Mouse (Mus musculus): ENCODE data around the gene Bckdk. TPM values are rescaled to one million over a fixed set of nuclear protein-coding genes. Genes with fewer than 3 reads are reported as not detected.

The Bckdk gene
- polyA plus RNA-seq, 1 experiment from 2014 or later, result 166 TPM

DNA sequence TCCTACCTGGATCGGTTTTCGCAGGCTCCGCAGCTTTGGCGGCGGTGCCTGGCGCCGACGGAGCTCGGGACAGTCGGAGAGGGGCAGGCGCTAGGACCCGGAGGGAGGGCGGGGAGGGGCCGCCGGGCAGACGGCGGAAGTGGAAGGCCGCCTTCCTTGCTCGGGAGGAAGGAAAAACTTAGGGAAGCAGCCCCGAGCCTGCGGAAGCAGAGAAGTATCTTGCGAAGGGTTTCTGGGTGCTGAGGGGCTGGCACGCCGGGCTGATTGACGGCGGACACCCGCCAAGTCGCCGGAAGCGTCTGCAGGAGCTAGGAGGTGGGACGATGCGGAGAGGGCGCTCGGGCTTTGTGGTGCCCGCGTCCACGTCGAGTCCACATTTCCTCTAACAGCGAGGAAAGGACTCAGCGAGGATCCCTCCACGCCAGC, 27.8 kb upstream of the Bckdk start, which contains the start of gene Zfp646:
Zfp646 (plus strand) TSS at position 181 of the 426 bp plus-strand sequence.
- WGBS (ENCODE audit: insufficient replicate concordance), result under 1% methylated on average over 40 of the region's 41 CpGs
- peak; percentile 83 for ATAC-seq (replicated peaks; ENCODE audit: insufficient number of reproducible peaks, low FRiP score, low TSS enrichment)

DNA sequence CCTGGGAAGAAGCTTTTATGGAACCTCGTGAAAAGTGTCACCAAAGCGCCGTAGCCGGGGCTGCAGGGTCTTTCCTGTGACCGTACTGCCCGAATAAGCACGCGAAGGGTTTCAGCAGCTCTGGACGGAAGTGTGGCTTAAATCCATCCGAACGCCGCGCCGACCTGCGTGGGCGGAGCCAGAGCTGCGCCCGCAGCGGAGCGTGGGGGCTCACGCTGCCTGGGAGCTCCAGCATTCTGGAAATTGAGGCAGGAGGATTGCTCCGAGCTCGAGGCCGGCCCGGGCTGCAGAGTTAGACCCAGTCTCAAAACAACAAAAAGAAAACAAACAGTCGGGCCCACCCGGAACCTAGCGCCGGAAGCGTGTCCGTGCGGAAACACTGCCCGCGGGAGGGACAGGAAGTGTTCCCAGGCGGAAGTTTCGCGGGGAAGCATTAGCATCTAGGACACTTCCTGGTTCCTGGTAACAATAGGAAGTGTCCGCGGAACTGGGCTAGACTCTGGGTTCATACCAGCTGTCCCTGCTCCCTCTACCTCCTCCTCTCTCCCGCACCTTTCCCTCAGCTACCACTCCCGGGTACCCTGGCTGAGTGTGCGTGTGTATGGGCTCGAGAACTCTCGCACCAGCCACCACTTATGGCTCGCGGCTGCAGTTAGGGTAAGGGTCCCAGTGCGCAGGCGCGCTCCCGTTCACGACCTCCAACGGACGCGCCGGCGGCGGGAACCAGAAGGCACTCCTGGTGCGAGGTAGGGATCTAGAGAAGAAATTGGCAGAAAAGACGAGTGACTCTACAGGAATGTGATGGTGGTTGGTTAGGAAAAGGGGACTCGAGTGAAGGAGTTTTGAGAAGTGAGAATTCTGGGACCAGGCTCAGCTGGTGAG, 27.2 kb upstream of the Bckdk start, which contains the start of gene Zfp668:
Zfp668 (minus strand) TSS at position 362 of the 882 bp plus-strand sequence.
- peak within 1 kb of the TSS; percentile 99 for H3K27ac ChIP-seq (ENCODE audit: low read depth, low read length)
- H3K27me3 ChIP-seq (ENCODE audit: control insufficient read depth, insufficient read depth, low read length), result no peaks in the 10 kb centered on the region
- WGBS (ENCODE audit: insufficient replicate concordance), result under 1% methylated on average over 58 of the region's 60 CpGs
- peaks cover 13% of the 10 kb centered on the region for H3K4me1 ChIP-seq (ENCODE audit: control insufficient read depth, insufficient read depth, low read length)
- peak within 1 kb of the TSS; percentile 98 for H3K9ac ChIP-seq (ENCODE audit: low read depth, low read length)
- peak; percentile 55 for ATAC-seq (replicated peaks; ENCODE audit: insufficient number of reproducible peaks, low FRiP score, low TSS enrichment)
- H3K4me3 ChIP-seq (ENCODE audit: low read depth, low read length), result peak within 1 kb of the TSS; percentile 92
- H3K9me3 ChIP-seq (replicated peaks; ENCODE audit: control insufficient read depth, low read length), result no peaks in the 10 kb centered on the region
- H3K36me3 ChIP-seq (ENCODE audit: control insufficient read depth, insufficient read depth, low read length), result peaks cover 36% of the 10 kb centered on the region
- H3K4me2 ChIP-seq, result peak within 1 kb of the TSS; percentile 88

More for the DNA sequence above, 27.8 kb upstream of the Bckdk start, which contains the start of gene Zfp646:
- Histone ChIP-seq H3K36me3 (ENCODE audit: control insufficient read depth, insufficient read depth, low read length) (peaks cover 29% of the 10 kb centered on the region), H3K27me3 (ENCODE audit: control insufficient read depth, insufficient read depth, low read length) (no peaks in the 10 kb centered on the region), H3K4me3 (ENCODE audit: low read depth, low read length) (peak within 1 kb of the TSS; percentile 92), H3K27ac (ENCODE audit: low read depth, low read length) (peak within 1 kb of the TSS; percentile 99), H3K4me1 (ENCODE audit: control insufficient read depth, insufficient read depth, low read length) (peaks cover 13% of the 10 kb centered on the region), H3K9ac (ENCODE audit: low read depth, low read length) (peak within 1 kb of the TSS; percentile 98), H3K9me3 (replicated peaks; ENCODE audit: control insufficient read depth, low read length) (no peaks in the 10 kb centered on the region), H3K4me2 (peak within 1 kb of the TSS; percentile 88)

DNA sequence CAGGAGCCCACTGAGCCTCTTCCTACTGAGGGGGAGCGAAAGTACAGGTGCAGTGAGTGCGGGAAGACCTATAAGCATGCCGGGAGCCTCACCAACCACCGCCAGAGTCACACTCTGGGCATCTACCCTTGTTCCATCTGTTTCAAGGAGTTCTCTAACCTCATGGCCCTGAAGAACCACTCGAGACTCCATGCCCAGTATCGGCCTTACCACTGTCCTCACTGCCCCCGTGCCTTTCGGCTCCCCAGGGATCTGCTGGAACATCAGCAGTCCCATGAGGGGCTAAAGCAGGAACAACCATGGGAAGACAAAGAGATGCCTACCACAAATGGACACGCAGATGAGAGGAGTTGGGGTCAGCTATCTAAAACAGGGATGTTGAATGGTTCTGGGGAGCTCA, 24.6 kb upstream of the Bckdk start:
- no peak overlapping the region for H3K4me3 ChIP-seq (ENCODE audit: low read depth, low read length)
- no peak overlapping the region for H3K4me2 ChIP-seq
- no peak overlapping the region for H3K9ac ChIP-seq (ENCODE audit: low read depth, low read length)
- H3K4me1 ChIP-seq (ENCODE audit: control insufficient read depth, insufficient read depth, low read length), result peaks cover 15% of the 10 kb centered on the region
- no peak for ATAC-seq (replicated peaks; ENCODE audit: insufficient number of reproducible peaks, low FRiP score, low TSS enrichment)
- H3K36me3 ChIP-seq (ENCODE audit: control insufficient read depth, insufficient read depth, low read length), result peaks cover 60% of the 10 kb centered on the region
- 94% methylated on average over 9 of the region's 9 CpGs for WGBS (ENCODE audit: insufficient replicate concordance)
- H3K9me3 ChIP-seq (replicated peaks; ENCODE audit: control insufficient read depth, low read length), result no peaks in the 10 kb centered on the region
- H3K27me3 ChIP-seq (ENCODE audit: control insufficient read depth, insufficient read depth, low read length), result no peaks in the 10 kb centered on the region
- H3K27ac ChIP-seq (ENCODE audit: low read depth, low read length), result no peak overlapping the region

DNA sequence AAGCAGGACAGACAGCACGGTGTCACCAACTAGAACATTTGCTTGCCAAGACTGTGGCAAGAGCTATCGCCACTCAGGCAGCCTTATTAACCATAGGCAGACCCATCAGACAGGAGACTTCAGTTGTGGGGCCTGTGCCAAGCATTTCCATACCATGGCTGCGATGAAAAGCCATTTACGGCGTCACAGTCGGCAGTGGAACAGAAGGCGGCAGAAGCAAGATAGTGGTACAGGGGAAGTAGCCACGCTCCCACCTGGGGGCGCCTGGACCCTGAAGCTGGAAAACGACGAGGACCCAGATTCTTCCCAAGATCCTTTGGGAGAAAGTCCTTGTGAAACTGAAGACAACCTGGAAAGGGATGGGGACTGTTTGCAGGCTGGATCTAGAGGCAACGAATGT, 23.5 kb upstream of the Bckdk start:
- no peaks in the 10 kb centered on the region for H3K27me3 ChIP-seq (ENCODE audit: control insufficient read depth, insufficient read depth, low read length)
- 78% methylated on average over 12 of the region's 12 CpGs for WGBS (ENCODE audit: insufficient replicate concordance)

DNA sequence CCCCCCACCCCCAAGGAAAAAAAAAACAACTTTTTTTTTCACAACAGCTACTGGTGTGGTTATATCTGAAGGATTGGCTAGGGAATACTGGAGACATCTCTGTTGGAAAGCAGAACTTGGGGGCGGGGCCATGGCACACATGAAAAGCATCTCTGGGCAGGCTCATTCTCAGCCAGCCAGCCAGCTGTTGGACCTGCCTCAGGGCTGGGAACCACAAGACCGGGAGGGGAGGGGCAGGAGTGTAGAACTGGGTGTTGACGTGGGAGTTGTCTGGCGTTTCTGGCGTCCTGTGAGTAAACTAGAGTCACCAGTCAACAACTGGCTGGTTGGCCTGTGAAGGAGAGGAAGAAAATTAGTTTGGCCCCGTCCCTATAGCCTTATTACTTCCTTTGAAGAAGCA, 17.9 kb upstream of the Bckdk start:
- no peaks in the 10 kb centered on the region for H3K27me3 ChIP-seq (ENCODE audit: control insufficient read depth, insufficient read depth, low read length)
- H3K36me3 ChIP-seq (ENCODE audit: control insufficient read depth, insufficient read depth, low read length), result peaks cover 56% of the 10 kb centered on the region
- no peak overlapping the region for H3K4me3 ChIP-seq (ENCODE audit: low read depth, low read length)
- H3K9me3 ChIP-seq (replicated peaks; ENCODE audit: control insufficient read depth, low read length), result no peaks in the 10 kb centered on the region
- WGBS (ENCODE audit: insufficient replicate concordance), result 64% methylated on average over 6 of the region's 6 CpGs
- H3K4me2 ChIP-seq, result no peak overlapping the region
- no peak overlapping the region for H3K27ac ChIP-seq (ENCODE audit: low read depth, low read length)
- H3K4me1 ChIP-seq (ENCODE audit: control insufficient read depth, insufficient read depth, low read length), result peaks cover 6% of the 10 kb centered on the region
- H3K9ac ChIP-seq (ENCODE audit: low read depth, low read length), result no peak overlapping the region
- no peak for ATAC-seq (replicated peaks; ENCODE audit: insufficient number of reproducible peaks, low FRiP score, low TSS enrichment)

More for the DNA sequence above, 23.5 kb upstream of the Bckdk start:
- Histone ChIP-seq H3K36me3 (ENCODE audit: control insufficient read depth, insufficient read depth, low read length) (peaks cover 67% of the 10 kb centered on the region), H3K4me3 (ENCODE audit: low read depth, low read length) (no peak overlapping the region), H3K9me3 (replicated peaks; ENCODE audit: control insufficient read depth, low read length) (no peaks in the 10 kb centered on the region), H3K4me1 (ENCODE audit: control insufficient read depth, insufficient read depth, low read length) (peaks cover 12% of the 10 kb centered on the region), H3K4me2 (no peak overlapping the region), H3K9ac (ENCODE audit: low read depth, low read length) (no peak overlapping the region), H3K27ac (ENCODE audit: low read depth, low read length) (no peak overlapping the region)
- ATAC-seq (replicated peaks; ENCODE audit: insufficient number of reproducible peaks, low FRiP score, low TSS enrichment), result no peak

DNA sequence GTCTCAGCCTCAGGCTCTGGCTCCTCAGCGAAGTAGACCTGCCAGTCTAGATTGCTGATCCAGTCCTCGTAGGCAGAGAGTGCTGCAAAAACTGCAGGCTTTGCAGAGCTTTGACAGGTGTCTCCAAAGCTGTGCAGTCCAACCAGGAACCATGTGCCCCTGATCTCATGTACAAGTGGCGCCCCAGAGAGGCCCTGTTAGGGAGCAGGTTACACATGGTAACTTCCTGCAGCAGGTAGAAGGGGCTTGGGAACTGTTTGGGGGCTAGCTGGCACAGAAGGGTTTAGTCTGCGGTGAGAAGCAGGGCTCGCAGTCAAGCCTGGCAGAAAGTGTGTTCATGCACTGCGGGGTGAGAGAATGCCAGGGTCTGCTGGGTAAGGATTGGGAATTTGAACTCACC, 17.3 kb upstream of the Bckdk start:
- Histone ChIP-seq H3K4me3 (ENCODE audit: low read depth, low read length) (no peak overlapping the region), H3K27ac (ENCODE audit: low read depth, low read length) (no peak overlapping the region), H3K27me3 (ENCODE audit: control insufficient read depth, insufficient read depth, low read length) (no peaks in the 10 kb centered on the region), H3K36me3 (ENCODE audit: control insufficient read depth, insufficient read depth, low read length) (peaks cover 50% of the 10 kb centered on the region), H3K4me2 (no peak overlapping the region), H3K9ac (ENCODE audit: low read depth, low read length) (no peak overlapping the region), H3K4me1 (ENCODE audit: control insufficient read depth, insufficient read depth, low read length) (peaks cover 6% of the 10 kb centered on the region), H3K9me3 (replicated peaks; ENCODE audit: control insufficient read depth, low read length) (no peaks in the 10 kb centered on the region)
- ATAC-seq (replicated peaks; ENCODE audit: insufficient number of reproducible peaks, low FRiP score, low TSS enrichment), result no peak
- WGBS (ENCODE audit: insufficient replicate concordance), result 92% methylated on average over 6 of the region's 6 CpGs

DNA sequence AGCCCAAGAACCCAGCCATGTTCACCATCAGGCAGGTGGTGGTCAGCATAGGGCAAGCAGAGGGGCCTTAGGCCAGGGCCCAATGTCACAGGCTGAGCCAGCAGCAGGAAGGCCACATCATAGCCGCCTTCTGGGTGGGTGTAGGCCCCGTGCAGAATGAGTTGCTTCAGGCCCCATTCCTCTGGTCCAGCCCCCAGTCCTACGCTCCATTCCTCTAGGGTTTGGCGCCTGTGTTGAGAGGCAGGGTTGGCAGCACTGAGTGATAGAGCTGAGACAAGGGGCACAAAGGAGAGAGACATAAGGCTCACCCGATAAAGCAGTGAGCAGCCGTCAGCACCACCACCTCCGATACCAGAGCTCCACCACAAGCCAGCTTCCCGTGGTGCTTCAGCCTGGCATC, 16.7 kb upstream of the Bckdk start:
- Histone ChIP-seq H3K27me3 (ENCODE audit: control insufficient read depth, insufficient read depth, low read length) (no peaks in the 10 kb centered on the region), H3K36me3 (ENCODE audit: control insufficient read depth, insufficient read depth, low read length) (peaks cover 44% of the 10 kb centered on the region), H3K4me1 (ENCODE audit: control insufficient read depth, insufficient read depth, low read length) (peaks cover 6% of the 10 kb centered on the region), H3K9ac (ENCODE audit: low read depth, low read length) (no peak overlapping the region), H3K27ac (ENCODE audit: low read depth, low read length) (no peak overlapping the region), H3K4me3 (ENCODE audit: low read depth, low read length) (no peak overlapping the region), H3K4me2 (no peak overlapping the region), H3K9me3 (replicated peaks; ENCODE audit: control insufficient read depth, low read length) (no peaks in the 10 kb centered on the region)
- WGBS (ENCODE audit: insufficient replicate concordance), result 86% methylated on average over 8 of the region's 8 CpGs
- no peak for ATAC-seq (replicated peaks; ENCODE audit: insufficient number of reproducible peaks, low FRiP score, low TSS enrichment)

DNA sequence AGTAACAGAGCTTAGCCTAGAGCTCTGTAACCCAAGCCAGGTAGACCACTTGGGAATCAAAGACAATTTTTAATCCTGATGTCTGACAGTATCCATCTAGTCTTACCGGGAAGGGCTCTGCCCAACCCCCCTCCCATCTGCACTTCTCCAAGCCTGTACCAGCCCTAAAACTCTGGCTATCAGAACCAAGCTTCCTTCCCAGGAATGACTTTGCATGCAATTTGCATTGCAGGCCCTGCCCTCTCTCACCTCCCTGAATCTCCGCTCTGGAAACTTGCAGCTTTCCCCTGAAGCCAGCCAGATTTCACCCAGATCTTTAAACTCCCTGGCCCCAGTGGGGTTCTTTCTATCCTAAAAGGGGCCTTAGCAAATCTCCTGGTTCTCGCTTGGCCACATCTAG, 16.1 kb upstream of the Bckdk start:
- Histone ChIP-seq H3K9me3 (replicated peaks; ENCODE audit: control insufficient read depth, low read length) (no peaks in the 10 kb centered on the region), H3K4me2 (no peak overlapping the region), H3K27ac (ENCODE audit: low read depth, low read length) (no peak overlapping the region), H3K27me3 (ENCODE audit: control insufficient read depth, insufficient read depth, low read length) (no peaks in the 10 kb centered on the region), H3K9ac (ENCODE audit: low read depth, low read length) (no peak overlapping the region), H3K4me3 (ENCODE audit: low read depth, low read length) (no peak overlapping the region), H3K36me3 (ENCODE audit: control insufficient read depth, insufficient read depth, low read length) (peaks cover 38% of the 10 kb centered on the region), H3K4me1 (ENCODE audit: control insufficient read depth, insufficient read depth, low read length) (peaks cover 6% of the 10 kb centered on the region)
- no peak for ATAC-seq (replicated peaks; ENCODE audit: insufficient number of reproducible peaks, low FRiP score, low TSS enrichment)
- 84% methylated on average over 3 of the region's 3 CpGs for WGBS (ENCODE audit: insufficient replicate concordance)

All from heart, embryonic 11.5 days (tissue).